Mouse (Mus musculus) forebrain, embryonic 13.5 days (tissue): ENCODE results near the gene Cdc42ep2. TPM values are rescaled to one million over a fixed set of nuclear protein-coding genes. Genes with fewer than 3 reads are reported as not detected.

Experiments
- polyA plus RNA-seq: library from polyadenylated mRNA; unstranded; fragments of >200 nt; fragmentation: Nextera tagmentation; extraction: Ambion mirVana; gene quantifications from 2 replicates; pipeline ENCODE4 v1.2.1, GENCODE M21; 2015

Cdc42ep2 gene
- polyA plus RNA-seq, 1 experiment from 2014 or later: 4.2 TPM

Other genes starting within 250 kb of the Cdc42ep2 start
- 11.3 and 11.7 TPM in 2 replicates for gene Map3k11, start 236.1 kb downstream of the Cdc42ep2 start, polyA plus RNA-seq
- 21.6 and 29.4 TPM in 2 replicates for gene Pcnx3, start 235.9 kb downstream of the Cdc42ep2 start, polyA plus RNA-seq
- 0.31 and 0.32 TPM in 2 replicates for gene Kcnk7, start 220.4 kb downstream of the Cdc42ep2 start, polyA plus RNA-seq
- gene Ehbp1l1, start 198.5 kb downstream of the Cdc42ep2 start, polyA plus RNA-seq: 5.3 and 6.7 TPM in 2 replicates
- gene Fam89b, start 195.2 kb downstream of the Cdc42ep2 start, polyA plus RNA-seq: 199 and 204 TPM in 2 replicates
- 8.3 and 13.1 TPM in 2 replicates for gene Ltbp3, start 183.9 kb downstream of the Cdc42ep2 start, polyA plus RNA-seq
- 56.4 and 62.6 TPM in 2 replicates for gene Scyl1, start 153.4 kb downstream of the Cdc42ep2 start, polyA plus RNA-seq
- 21.7 and 26.2 TPM in 2 replicates for gene Frmd8, start 49.5 kb downstream of the Cdc42ep2 start, polyA plus RNA-seq
- gene Slc25a45, start 47.0 kb downstream of the Cdc42ep2 start, polyA plus RNA-seq: 1.2 and 1.4 TPM in 2 replicates
- gene Tigd3, start 30.7 kb downstream of the Cdc42ep2 start, polyA plus RNA-seq: 13.1 and 15.5 TPM in 2 replicates
- gene Dpf2, start 11.8 kb downstream of the Cdc42ep2 start, polyA plus RNA-seq: 147 and 169 TPM in 2 replicates
- 52.6 and 55.9 TPM in 2 replicates for gene Pola2, start 39.4 kb upstream of the Cdc42ep2 start, polyA plus RNA-seq
- not detected in 2 replicates for gene Slc22a20, start 61.3 kb upstream of the Cdc42ep2 start, polyA plus RNA-seq
- gene Capn1, start 91.1 kb upstream of the Cdc42ep2 start, polyA plus RNA-seq: 1.0 and 1.1 TPM in 2 replicates
- gene Syvn1, start 121.8 kb upstream of the Cdc42ep2 start, polyA plus RNA-seq: 23.8 and 26.0 TPM in 2 replicates
- gene Mrpl49, start 133.0 kb upstream of the Cdc42ep2 start, polyA plus RNA-seq: 75.6 and 80.7 TPM in 2 replicates
- gene Fau, start 133.0 kb upstream of the Cdc42ep2 start, polyA plus RNA-seq: 677 and 758 TPM in 2 replicates
- gene Znhit2, start 136.4 kb upstream of the Cdc42ep2 start, polyA plus RNA-seq: 31.1 and 33.7 TPM in 2 replicates
- 28.3 and 30.3 TPM in 2 replicates for gene Tm7sf2, start 143.6 kb upstream of the Cdc42ep2 start, polyA plus RNA-seq
- gene Vps51, start 152.4 kb upstream of the Cdc42ep2 start, polyA plus RNA-seq: 70.7 and 85.7 TPM in 2 replicates
- not detected in 2 replicates for gene Tmem262, start 155.2 kb upstream of the Cdc42ep2 start, polyA plus RNA-seq
- 1.9 and 3.1 TPM in 2 replicates for gene Gm28374, start 157.4 kb upstream of the Cdc42ep2 start, polyA plus RNA-seq
- gene Zfpl1, start 160.1 kb upstream of the Cdc42ep2 start, polyA plus RNA-seq: 71.7 and 76.6 TPM in 2 replicates
- gene Cdca5, start 160.2 kb upstream of the Cdc42ep2 start, polyA plus RNA-seq: 44.6 and 45.8 TPM in 2 replicates
- 0.36 and 0.63 TPM in 2 replicates for gene AC131692.1, start 169.6 kb upstream of the Cdc42ep2 start, polyA plus RNA-seq
- gene Naaladl1, start 181.0 kb upstream of the Cdc42ep2 start, polyA plus RNA-seq: 0.43 and 0.87 TPM in 2 replicates
- 45.4 and 46.4 TPM in 2 replicates for gene Sac3d1, start 193.8 kb upstream of the Cdc42ep2 start, polyA plus RNA-seq
- gene Snx15, start 203.5 kb upstream of the Cdc42ep2 start, polyA plus RNA-seq: 32.5 and 35.0 TPM in 2 replicates
- not detected in 2 replicates for gene Batf2, start 216.2 kb upstream of the Cdc42ep2 start, polyA plus RNA-seq
- 86.1 and 87.1 TPM in 2 replicates for gene Arl2, start 216.7 kb upstream of the Cdc42ep2 start, polyA plus RNA-seq